Mouse (Mus musculus) forebrain, embryonic 10.5 days (tissue): ENCODE results near the gene Cacnb4. TPM values are rescaled to one million over a fixed set of nuclear protein-coding genes. Genes with fewer than 3 reads are reported as not detected.

Experiments used
- DNase-seq: peaks from one replicate; pipeline ENCODE4 v3.0.0-alpha.2; 2017; ENCODE audit warnings: low spot score; ENCODE audit errors: extremely low spot score
- H3K27ac ChIP-seq: fragments of 300-500 bp; sonication (generic); 2 replicates; pipeline ENCODE4 v1.5.1; 2016; ENCODE audit warnings: mild to moderate bottlenecking
- H3K27me3 ChIP-seq: fragments of 300-500 bp; sonication (generic); 2 replicates; pipeline ENCODE4 v1.6.1; 2016; ENCODE audit warnings: mild to moderate bottlenecking; ENCODE audit not compliant: poor library complexity, severe bottlenecking
- H3K36me3 ChIP-seq: fragments of 300-500 bp; sonication (generic); replicated peaks from 2 replicates; pipeline ENCODE4 v1.6.1; 2016; ENCODE audit warnings: mild to moderate bottlenecking, moderate library complexity
- H3K4me1 ChIP-seq: fragments of 300-500 bp; sonication (generic); 2 replicates; pipeline ENCODE4 v1.6.1; 2016
- H3K4me3 ChIP-seq: fragments of 300-500 bp; sonication (generic); 2 replicates; pipeline ENCODE4 v1.5.1; 2016; ENCODE audit warnings: mild to moderate bottlenecking, moderate library complexity
- H3K9me3 ChIP-seq: fragments of 300-500 bp; sonication (generic); 2 replicates; pipeline ENCODE4 v1.6.1; 2016; ENCODE audit warnings: mild to moderate bottlenecking, moderate library complexity
- WGBS: fragments of 180-500 bp; shearing (Covaris S2); methylation state at CpG from one replicate; pipeline ENCODE4 v1.1.7; 2016; 5-methylcytosine and 5-hydroxymethylcytosine counted together
- polyA plus RNA-seq: library from polyadenylated mRNA; unstranded; fragments of >200 nt; fragmentation: Nextera tagmentation; extraction: Ambion mirVana; gene quantifications from 2 replicates; pipeline ENCODE4 v1.2.1, GENCODE M21; 2016

Gene Cacnb4
- polyA plus RNA-seq, 1 experiment from 2014 or later: 0.50 TPM

- H3K36me3 ChIP-seq: no peaks in the 10 kb centered on the region
- WGBS: 89% methylated on average over 13 of the region's 13 CpGs
These were observed 183.8 kb downstream of the Cacnb4 start for GRCm38 (mm10) chr2:52492867-52493266.

GRCm38 (mm10) chr2:52489840-52490239 lies 186.8 kb downstream of the Cacnb4 start:
- peaks cover 88% of the 10 kb centered on the region for H3K27me3 ChIP-seq
- H3K36me3 ChIP-seq: no peaks in the 10 kb centered on the region
- peaks cover 17% of the 10 kb centered on the region for H3K4me1 ChIP-seq
- 26% methylated on average over 1 of the region's 1 CpGs for WGBS
- DNase-seq: peak; percentile 38
- no peak overlapping the region for H3K4me3 ChIP-seq
- no peaks in the 10 kb centered on the region for H3K9me3 ChIP-seq
- no peak overlapping the region for H3K27ac ChIP-seq

More at GRCm38 (mm10) chr2:52492867-52493266, 183.8 kb downstream of the Cacnb4 start:
- Histone ChIP-seq H3K4me3 (no peak overlapping the region), H3K9me3 (no peaks in the 10 kb centered on the region), H3K4me1 (peaks cover 12% of the 10 kb centered on the region), H3K27me3 (peaks cover 76% of the 10 kb centered on the region), H3K27ac (no peak overlapping the region)
- no peak for DNase-seq

- no peak for DNase-seq
- WGBS: 91% methylated on average over 5 of the region's 5 CpGs
- Histone ChIP-seq H3K9me3 (no peaks in the 10 kb centered on the region), H3K27ac (no peak overlapping the region), H3K4me3 (no peak overlapping the region), H3K36me3 (no peaks in the 10 kb centered on the region), H3K27me3 (peaks cover 81% of the 10 kb centered on the region), H3K4me1 (0 out of 2 replicates have a peak, but pooled peaks cover 5% of the 10 kb centered on the region)
These were observed 193.1 kb downstream of the Cacnb4 start for GRCm38 (mm10) chr2:52483496-52483895.

GRCm38 (mm10) chr2:52480476-52480875 lies 196.2 kb downstream of the Cacnb4 start:
- no peak for DNase-seq
- Histone ChIP-seq H3K27me3 (peaks cover 82% of the 10 kb centered on the region), H3K9me3 (no peaks in the 10 kb centered on the region), H3K4me3 (no peak overlapping the region), H3K4me1 (no peaks in the 10 kb centered on the region), H3K27ac (no peak overlapping the region), H3K36me3 (no peaks in the 10 kb centered on the region)
- WGBS: 90% methylated on average over 8 of the region's 8 CpGs

- no peak for DNase-seq
- Histone ChIP-seq H3K9me3 (no peaks in the 10 kb centered on the region), H3K36me3 (no peaks in the 10 kb centered on the region), H3K27me3 (peaks cover 83% of the 10 kb centered on the region), H3K4me3 (no peak overlapping the region), H3K27ac (no peak overlapping the region), H3K4me1 (no peaks in the 10 kb centered on the region)
- WGBS: 92% methylated on average over 5 of the region's 5 CpGs
These were observed 198.1 kb downstream of the Cacnb4 start for GRCm38 (mm10) chr2:52478501-52478900.

GRCm38 (mm10) chr2:52477550-52477907 lies 199.1 kb downstream of the Cacnb4 start:
- Histone ChIP-seq H3K4me3 (no peak overlapping the region), H3K36me3 (no peaks in the 10 kb centered on the region), H3K27me3 (peaks cover 78% of the 10 kb centered on the region), H3K4me1 (no peaks in the 10 kb centered on the region), H3K9me3 (no peaks in the 10 kb centered on the region), H3K27ac (no peak overlapping the region)
- 93% methylated on average over 13 of the region's 13 CpGs for WGBS
- DNase-seq: no peak

GRCm38 (mm10) chr2:52476801-52477549 lies 199.7 kb downstream of the Cacnb4 start:
- no peak overlapping the region for H3K27ac ChIP-seq
- H3K36me3 ChIP-seq: no peaks in the 10 kb centered on the region

GRCm38 (mm10) chr2:52475854-52476253 lies 200.8 kb downstream of the Cacnb4 start:
- Histone ChIP-seq H3K27ac (no peak overlapping the region), H3K4me3 (no peak overlapping the region), H3K27me3 (peaks cover 73% of the 10 kb centered on the region), H3K9me3 (no peaks in the 10 kb centered on the region), H3K36me3 (no peaks in the 10 kb centered on the region), H3K4me1 (peaks cover 8% of the 10 kb centered on the region; the same call in 1 of the 2 replicates)
- no peak for DNase-seq
- WGBS: 90% methylated on average over 4 of the region's 4 CpGs

More at GRCm38 (mm10) chr2:52476801-52477549, 199.7 kb downstream of the Cacnb4 start:
- Histone ChIP-seq H3K4me1 (peaks cover 5% of the 10 kb centered on the region; the same call in 1 of the 2 replicates), H3K4me3 (no peak overlapping the region), H3K9me3 (no peaks in the 10 kb centered on the region), H3K27me3 (peaks cover 78% of the 10 kb centered on the region)
- WGBS: 84% methylated on average over 13 of the region's 13 CpGs
- DNase-seq: no peak

GRCm38 (mm10) chr2:52474570-52474969 lies 202.1 kb downstream of the Cacnb4 start:
- no peak for DNase-seq
- no peaks in the 10 kb centered on the region for H3K36me3 ChIP-seq
- H3K27ac ChIP-seq: no peak overlapping the region
- no peak overlapping the region for H3K4me3 ChIP-seq
- peaks cover 64% of the 10 kb centered on the region for H3K27me3 ChIP-seq
- no peaks in the 10 kb centered on the region for H3K9me3 ChIP-seq
- WGBS: 94% methylated on average over 11 of the region's 11 CpGs
- peaks cover 8% of the 10 kb centered on the region; the same call in 1 of the 2 replicates for H3K4me1 ChIP-seq

- no peak overlapping the region for H3K27ac ChIP-seq
- peaks cover 60% of the 10 kb centered on the region for H3K27me3 ChIP-seq
- no peaks in the 10 kb centered on the region for H3K36me3 ChIP-seq
- H3K4me1 ChIP-seq: peaks cover 8% of the 10 kb centered on the region; the same call in 1 of the 2 replicates
- no peak for DNase-seq
- H3K9me3 ChIP-seq: no peaks in the 10 kb centered on the region
- H3K4me3 ChIP-seq: no peak overlapping the region
- WGBS: 51% methylated on average over 4 of the region's 4 CpGs
These were observed 204.9 kb downstream of the Cacnb4 start for GRCm38 (mm10) chr2:52471545-52472291.

- Histone ChIP-seq H3K27ac (no peak overlapping the region), H3K36me3 (no peaks in the 10 kb centered on the region), H3K4me1 (peaks cover 8% of the 10 kb centered on the region; the same call in 1 of the 2 replicates), H3K9me3 (no peaks in the 10 kb centered on the region), H3K27me3 (peaks cover 49% of the 10 kb centered on the region), H3K4me3 (no peak overlapping the region)
- DNase-seq: no peak
- WGBS: 88% methylated on average over 4 of the region's 4 CpGs
These were observed 206.5 kb downstream of the Cacnb4 start for GRCm38 (mm10) chr2:52470044-52470560.

GRCm38 (mm10) chr2:52467629-52468028 lies 209.0 kb downstream of the Cacnb4 start:
- no peaks in the 10 kb centered on the region for H3K36me3 ChIP-seq
- H3K4me3 ChIP-seq: no peak overlapping the region
- WGBS: 88% methylated on average over 6 of the region's 6 CpGs
- H3K4me1 ChIP-seq: peaks cover 8% of the 10 kb centered on the region; the same call in 1 of the 2 replicates
- no peaks in the 10 kb centered on the region for H3K9me3 ChIP-seq
- H3K27ac ChIP-seq: no peak overlapping the region
- no peak for DNase-seq
- peaks cover 30% of the 10 kb centered on the region for H3K27me3 ChIP-seq
